Mouse (Mus musculus) forebrain, embryonic 15.5 days (tissue): ENCODE data around the gene Pkd2. TPM values are rescaled to one million over a fixed set of nuclear protein-coding genes. Genes with fewer than 3 reads are reported as not detected.

Experiments
- ATAC-seq: fragments of 200-750 bp; cut with Nextera tagmentation; replicated peaks from 2 replicates; pipeline ENCODE4 v1.8.0; 2017; ENCODE audit warnings: mild to moderate bottlenecking, moderate TSS enrichment, moderate library complexity
- H3K27ac ChIP-seq: fragments of 300-500 bp; sonication (generic); replicated peaks from 2 replicates; pipeline ENCODE4 v1.5.1; 2015; ENCODE audit warnings: mild to moderate bottlenecking, inconsistent platforms
- H3K27me3 ChIP-seq: fragments of 300-500 bp; sonication (generic); 2 replicates; pipeline ENCODE4 v1.6.1; 2015; ENCODE audit warnings: inconsistent platforms
- H3K36me3 ChIP-seq: fragments of 300-500 bp; sonication (generic); 2 replicates; pipeline ENCODE4 v1.6.1; 2015; ENCODE audit warnings: mild to moderate bottlenecking, inconsistent platforms
- H3K4me1 ChIP-seq: fragments of 300-500 bp; sonication (generic); 2 replicates; pipeline ENCODE4 v1.6.1; 2015; ENCODE audit warnings: inconsistent platforms
- H3K4me2 ChIP-seq: fragments of 300-500 bp; sonication (generic); replicated peaks from 2 replicates; pipeline ENCODE4 v1.6.1; 2015; ENCODE audit warnings: mild to moderate bottlenecking, inconsistent platforms
- H3K4me3 ChIP-seq: fragments of 300-500 bp; sonication (generic); 2 replicates; pipeline ENCODE4 v1.5.1; 2015; ENCODE audit warnings: mild to moderate bottlenecking, inconsistent platforms
- H3K9ac ChIP-seq: fragments of 300-500 bp; sonication (generic); replicated peaks from 2 replicates; pipeline ENCODE4 v1.6.1; 2015; ENCODE audit warnings: mild to moderate bottlenecking, inconsistent platforms
- H3K9me3 ChIP-seq: fragments of 300-500 bp; sonication (generic); 2 replicates; pipeline ENCODE4 v1.6.1; 2016; ENCODE audit warnings: inconsistent platforms
- WGBS: fragments of 180-500 bp; shearing (Covaris S2); methylation state at CpG from one replicate; pipeline ENCODE4 v1.1.7; 2015; ENCODE audit warnings: mixed read lengths; 5-methylcytosine and 5-hydroxymethylcytosine counted together
- polyA plus RNA-seq: library from polyadenylated mRNA; unstranded; fragments of >200 nt; fragmentation: Nextera tagmentation; extraction: Ambion mirVana; gene quantifications from 2 replicates; pipeline ENCODE4 v1.2.1, GENCODE M21; 2015

Pkd2 gene
- polyA plus RNA-seq = 8.2 TPM in 2 replicates

GRCm38 (mm10) chr5:104458832-104459705 is at the start of gene Pkd2:
TSS of gene Pkd2 (plus strand) at chr5:104459450.
- no peaks in the 10 kb centered on the region for H3K9me3 ChIP-seq
- H3K4me3 ChIP-seq = peak within 1 kb of the TSS; percentile 95
- H3K4me2 ChIP-seq = peak within 1 kb of the TSS; percentile 82
- peak within 1 kb of the TSS; percentile 98 for H3K9ac ChIP-seq
- WGBS = 12% methylated on average over 45 of the region's 46 CpGs
- H3K36me3 ChIP-seq = no peaks in the 10 kb centered on the region; the same call in 1 of the 2 replicates
- peaks cover 23% of the 10 kb centered on the region for H3K4me1 ChIP-seq
- peak; percentile 90 for ATAC-seq
- no peaks in the 10 kb centered on the region for H3K27me3 ChIP-seq
- peak within 1 kb of the TSS; percentile 93 for H3K27ac ChIP-seq

- Histone ChIP-seq H3K27me3 (no peaks in the 10 kb centered on the region), H3K9ac (no peak overlapping the region), H3K4me3 (no peak overlapping the region), H3K4me1 (no peaks in the 10 kb centered on the region), H3K36me3 (no peaks in the 10 kb centered on the region), H3K27ac (no peak overlapping the region), H3K4me2 (no peak overlapping the region), H3K9me3 (no peaks in the 10 kb centered on the region)
- 0 out of 2 replicates have a peak, but pooled peaks have one; percentile 60 for ATAC-seq
- WGBS = 25% methylated on average over 2 of the region's 2 CpGs
Observed at GRCm38 (mm10) chr5:104415999-104416398, 43.3 kb upstream of the Pkd2 start.

GRCm38 (mm10) chr5:104417028-104417427 is 42.2 kb upstream of the Pkd2 start:
- H3K27me3 ChIP-seq = no peaks in the 10 kb centered on the region
- H3K36me3 ChIP-seq = no peaks in the 10 kb centered on the region
- no peaks in the 10 kb centered on the region for H3K9me3 ChIP-seq
- no peak overlapping the region for H3K4me3 ChIP-seq
- H3K4me1 ChIP-seq = no peaks in the 10 kb centered on the region
- no peak overlapping the region for H3K4me2 ChIP-seq
- no peak for ATAC-seq
- H3K9ac ChIP-seq = no peak overlapping the region
- no peak overlapping the region for H3K27ac ChIP-seq
- WGBS = 58% methylated on average over 3 of the region's 3 CpGs

GRCm38 (mm10) chr5:104417721-104418120 is 41.5 kb upstream of the Pkd2 start:
- WGBS = 98% methylated on average over 1 of the region's 1 CpGs
- Histone ChIP-seq H3K4me1 (no peaks in the 10 kb centered on the region), H3K27ac (no peak overlapping the region), H3K4me2 (no peak overlapping the region), H3K9ac (no peak overlapping the region), H3K27me3 (no peaks in the 10 kb centered on the region), H3K9me3 (no peaks in the 10 kb centered on the region), H3K36me3 (no peaks in the 10 kb centered on the region), H3K4me3 (no peak overlapping the region)
- ATAC-seq = no peak

GRCm38 (mm10) chr5:104422039-104422438 is 37.2 kb upstream of the Pkd2 start:
- WGBS = 70% methylated on average over 2 of the region's 2 CpGs
- ATAC-seq = no peak
- Histone ChIP-seq H3K4me1 (no peaks in the 10 kb centered on the region), H3K9ac (no peak overlapping the region), H3K27me3 (no peaks in the 10 kb centered on the region), H3K4me2 (no peak overlapping the region), H3K36me3 (no peaks in the 10 kb centered on the region), H3K27ac (no peak overlapping the region), H3K4me3 (no peak overlapping the region), H3K9me3 (no peaks in the 10 kb centered on the region)

- Histone ChIP-seq H3K27ac (no peak overlapping the region), H3K4me3 (no peak overlapping the region), H3K9ac (no peak overlapping the region), H3K4me2 (no peak overlapping the region), H3K36me3 (no peaks in the 10 kb centered on the region), H3K27me3 (no peaks in the 10 kb centered on the region), H3K4me1 (no peaks in the 10 kb centered on the region), H3K9me3 (no peaks in the 10 kb centered on the region)
- no peak for ATAC-seq
- WGBS = 96% methylated on average over 3 of the region's 3 CpGs
Observed at GRCm38 (mm10) chr5:104423861-104424260, 35.4 kb upstream of the Pkd2 start.

- Histone ChIP-seq H3K27me3 (no peaks in the 10 kb centered on the region), H3K27ac (no peak overlapping the region), H3K4me3 (no peak overlapping the region), H3K9me3 (no peaks in the 10 kb centered on the region), H3K9ac (no peak overlapping the region), H3K4me2 (no peak overlapping the region), H3K4me1 (no peaks in the 10 kb centered on the region), H3K36me3 (no peaks in the 10 kb centered on the region)
- 91% methylated on average over 8 of the region's 8 CpGs for WGBS
- no peak for ATAC-seq
Observed at GRCm38 (mm10) chr5:104425949-104426348, 33.3 kb upstream of the Pkd2 start.

- no peak for ATAC-seq
- H3K9ac ChIP-seq = no peak overlapping the region
- H3K27me3 ChIP-seq = no peaks in the 10 kb centered on the region
- 0 out of 2 replicates have a peak, but pooled peaks cover 3% of the 10 kb centered on the region for H3K4me1 ChIP-seq
- 50% methylated on average over 12 of the region's 12 CpGs for WGBS
- H3K4me3 ChIP-seq = no peak overlapping the region
- H3K4me2 ChIP-seq = no peak overlapping the region
- no peak overlapping the region for H3K27ac ChIP-seq
- H3K36me3 ChIP-seq = no peaks in the 10 kb centered on the region
- H3K9me3 ChIP-seq = no peaks in the 10 kb centered on the region
Observed at GRCm38 (mm10) chr5:104432886-104433285, 26.4 kb upstream of the Pkd2 start.

GRCm38 (mm10) chr5:104433968-104434565 is 25.2 kb upstream of the Pkd2 start:
- 67% methylated on average over 6 of the region's 6 CpGs for WGBS
- Histone ChIP-seq H3K4me1 (0 out of 2 replicates have a peak, but pooled peaks cover 3% of the 10 kb centered on the region), H3K9me3 (no peaks in the 10 kb centered on the region), H3K4me2 (no peak overlapping the region), H3K27ac (no peak overlapping the region), H3K36me3 (no peaks in the 10 kb centered on the region), H3K4me3 (no peak overlapping the region), H3K9ac (no peak overlapping the region), H3K27me3 (no peaks in the 10 kb centered on the region)
- no peak for ATAC-seq

GRCm38 (mm10) chr5:104434835-104435301 is 24.4 kb upstream of the Pkd2 start, which contains the start of gene Spp1:
TSS of gene Spp1 (plus strand) at chr5:104435118.
- WGBS = 69% methylated on average over 7 of the region's 7 CpGs
- no peaks in the 10 kb centered on the region for H3K27me3 ChIP-seq
- H3K4me2 ChIP-seq = no peak within 1 kb of the TSS
- ATAC-seq = no peak
- H3K36me3 ChIP-seq = no peaks in the 10 kb centered on the region
- H3K4me1 ChIP-seq = 0 out of 2 replicates have a peak, but pooled peaks cover 3% of the 10 kb centered on the region
- H3K27ac ChIP-seq = no peak within 1 kb of the TSS
- no peak within 1 kb of the TSS for H3K4me3 ChIP-seq
- no peaks in the 10 kb centered on the region for H3K9me3 ChIP-seq
- H3K9ac ChIP-seq = no peak within 1 kb of the TSS

GRCm38 (mm10) chr5:104436406-104437076 is 22.7 kb upstream of the Pkd2 start:
- Histone ChIP-seq H3K4me1 (0 out of 2 replicates have a peak, but pooled peaks cover 3% of the 10 kb centered on the region), H3K27me3 (no peaks in the 10 kb centered on the region), H3K9me3 (no peaks in the 10 kb centered on the region), H3K9ac (no peak overlapping the region), H3K4me2 (no peak overlapping the region), H3K4me3 (no peak overlapping the region), H3K36me3 (no peaks in the 10 kb centered on the region), H3K27ac (no peak overlapping the region)
- no peak for ATAC-seq
- WGBS = 91% methylated on average over 7 of the region's 7 CpGs

- peaks cover 3% of the 10 kb centered on the region; the same call in 1 of the 2 replicates for H3K4me1 ChIP-seq
- no peak overlapping the region for H3K4me2 ChIP-seq
- H3K9ac ChIP-seq = no peak overlapping the region
- no peaks in the 10 kb centered on the region for H3K36me3 ChIP-seq
- WGBS = 52% methylated on average over 6 of the region's 6 CpGs
- no peak overlapping the region for H3K27ac ChIP-seq
- no peak for ATAC-seq
- no peaks in the 10 kb centered on the region for H3K9me3 ChIP-seq
- H3K27me3 ChIP-seq = no peaks in the 10 kb centered on the region
- no peak overlapping the region for H3K4me3 ChIP-seq
Observed at GRCm38 (mm10) chr5:104442396-104442795, 16.9 kb upstream of the Pkd2 start.
